Mouse (Mus musculus) neutrophil, adult 5-6 weeks (primary cell): Measurements from ENCODE around the gene Tmpo. TPM values are rescaled to one million over a fixed set of nuclear protein-coding genes. Genes with fewer than 3 reads are reported as not detected.

ENCODE experiments used
- ATAC-seq: fragments of 151-379, 151-347 bp; 2 replicates; pipeline ENCODE4 v1.8.0; 2017; ENCODE audit warnings: mild to moderate bottlenecking, moderate TSS enrichment; ENCODE audit not compliant: insufficient number of reproducible peaks, poor library complexity, low FRiP score, severe bottlenecking; ENCODE audit errors: extremely low read depth
- total RNA-seq: library from RNA; stranded (forward); fragments of 200-1000 nt; gene quantifications from 2 replicates; pipeline ENCODE4 v1.2.3, GENCODE M21; 2017

Tmpo gene
- total RNA-seq, 1 experiment from 2014 or later = 326 TPM

GRCm38 (mm10) chr10:91126618-91127355, 54.3 kb downstream of the Tmpo start:
- ATAC-seq = no peak

GRCm38 (mm10) chr10:91123828-91124822, 57.0 kb downstream of the Tmpo start, which contains the start of gene Slc25a3:
Slc25a3 (minus strand) TSS chr10:91124059.
- peak; percentile 99 for ATAC-seq

- ATAC-seq = no peak
These were observed 57.8 kb downstream of the Tmpo start for GRCm38 (mm10) chr10:91123281-91123827.

GRCm38 (mm10) chr10:91122646-91123045, 58.5 kb downstream of the Tmpo start:
- no peak for ATAC-seq

- ATAC-seq = no peak
These were observed 64.2 kb downstream of the Tmpo start for GRCm38 (mm10) chr10:91116958-91117357.

GRCm38 (mm10) chr10:91109841-91110240, 71.3 kb downstream of the Tmpo start:
- no peak for ATAC-seq

GRCm38 (mm10) chr10:91105981-91106380, 75.1 kb downstream of the Tmpo start:
- no peak for ATAC-seq

GRCm38 (mm10) chr10:91102799-91103590, 78.1 kb downstream of the Tmpo start:
- no peak for ATAC-seq

- no peak for ATAC-seq
These were observed 79.2 kb downstream of the Tmpo start for GRCm38 (mm10) chr10:91101936-91102335.

GRCm38 (mm10) chr10:91100101-91100500, 81.0 kb downstream of the Tmpo start:
- ATAC-seq = no peak

GRCm38 (mm10) chr10:91098056-91098455, 83.1 kb downstream of the Tmpo start:
- ATAC-seq = no peak

Other genes starting within 250 kb of the Tmpo start
- 36.1 and 41.4 TPM in 2 replicates for gene Apaf1, start 98.5 kb downstream of the Tmpo start, total RNA-seq
- gene Ikbip, start 98.4 kb downstream of the Tmpo start, total RNA-seq = 7.8 and 7.9 TPM in 2 replicates
- gene Slc25a3, start 57.3 kb downstream of the Tmpo start, total RNA-seq = 245 and 253 TPM in 2 replicates